Mouse (Mus musculus) CH12.LX (cell line): Measurements from ENCODE around the gene Usp7.

Experiments
- CTCF ChIP-seq, 2 experiments: IDR thresholded peaks in 1 of 2; conservative IDR thresholded peaks in 1 of 2; 2 replicates each; pipeline ENCODE4 v1.5.1; 2011 to 2012; ENCODE audit warnings: low read depth in 2 of 2, low read length in 2 of 2, improper control_type of control experiment in 1 of 2, inconsistent platforms in 1 of 2, mild to moderate bottlenecking in 1 of 2, moderate library complexity in 1 of 2
- EP300 ChIP-seq: IDR thresholded peaks from 2 replicates; pipeline ENCODE4 v1.6.1; 2011; ENCODE audit warnings: low read length, improper control_type of control experiment
- GABPA ChIP-seq: IDR thresholded peaks from 2 replicates; pipeline ENCODE4 v1.6.1; 2012; ENCODE audit warnings: low read depth, low read length, improper control_type of control experiment, inconsistent platforms; ENCODE audit not compliant: insufficient replicate concordance
- HCFC1 ChIP-seq: IDR thresholded peaks from 2 replicates; pipeline ENCODE4 v1.6.1; 2012; ENCODE audit warnings: low read depth, mild to moderate bottlenecking, inconsistent platforms, low read length, improper control_type of control experiment
- JUND ChIP-seq: conservative IDR thresholded peaks from 2 replicates; pipeline ENCODE4 v1.6.1; 2011; ENCODE audit warnings: low read depth, low read length, improper control_type of control experiment
- POLR2A ChIP-seq: IDR thresholded peaks from 2 replicates; pipeline ENCODE4 v1.6.1; 2011; ENCODE audit warnings: low read depth, mild to moderate bottlenecking, improper control_type of control experiment, low read length
- ZKSCAN1 ChIP-seq: IDR thresholded peaks from 2 replicates; pipeline ENCODE4 v1.6.1; 2012; ENCODE audit warnings: low read depth, inconsistent platforms, low read length, improper control_type of control experiment, borderline replicate concordance

- TF ChIP-seq ZKSCAN1 (no peak), HCFC1 (no peak), POLR2A (no peak), EP300 (no peak), CTCF (conservative IDR thresholded peaks at IDR 0.05 in 1 of 2, IDR thresholded peaks at IDR 0.05 in 1 of 2; ENCODE audit: low read depth in 2 of 2, low read length in 2 of 2) (no peak), GABPA (no peak), JUND (no peak)
These were observed 136.5 kb downstream of the Usp7 start for GRCm38 (mm10) chr16:8655599-8655998.
